Mouse (Mus musculus) limb, embryonic 11.5 days (tissue): ENCODE results near the gene Efhb. TPM values are rescaled to one million over a fixed set of nuclear protein-coding genes. Genes with fewer than 3 reads are reported as not detected.
A peak's percentile ranks its signal among the peaks of the same experiment; 100 is the strongest.

Experiments used
- ATAC-seq: fragments of 200-750 bp; cut with Nextera tagmentation; 2 replicates; pipeline ENCODE4 v1.8.0; 2017; ENCODE audit warnings: low read depth; ENCODE audit not compliant: insufficient number of reproducible peaks, low FRiP score, low TSS enrichment
- DNase-seq: peaks from one replicate; pipeline ENCODE4 v3.0.0-alpha.2; 2015; ENCODE audit warnings: low spot score
- H3K27ac ChIP-seq: fragments of 300-500 bp; sonication (generic); replicated peaks from 2 replicates; pipeline ENCODE4 v1.5.1; 2014; ENCODE audit warnings: low read depth, mild to moderate bottlenecking, low read length
- H3K27me3 ChIP-seq: fragments of 300-500 bp; sonication (generic); 2 replicates; pipeline ENCODE4 v1.6.1; 2014; ENCODE audit warnings: mild to moderate bottlenecking, low read length, mixed read lengths; ENCODE audit not compliant: control insufficient read depth, insufficient read depth
- H3K36me3 ChIP-seq: fragments of 300-500 bp; sonication (generic); 2 replicates; pipeline ENCODE4 v1.6.1; 2014; ENCODE audit warnings: mild to moderate bottlenecking, low read length, moderate library complexity, mixed read lengths; ENCODE audit not compliant: control insufficient read depth, insufficient read depth
- H3K4me1 ChIP-seq: fragments of 300-500 bp; sonication (generic); 2 replicates; pipeline ENCODE4 v1.6.1; 2014; ENCODE audit warnings: low read length, mixed read lengths; ENCODE audit not compliant: control insufficient read depth, insufficient read depth
- H3K4me2 ChIP-seq: fragments of 300-500 bp; sonication (generic); 2 replicates; pipeline ENCODE4 v1.6.1; 2014; ENCODE audit warnings: low read depth, mild to moderate bottlenecking, moderate library complexity; ENCODE audit not compliant: severe bottlenecking
- H3K4me3 ChIP-seq: fragments of 300-500 bp; sonication (generic); 2 replicates; pipeline ENCODE4 v1.5.1; 2014; ENCODE audit warnings: low read depth, low read length
- H3K9ac ChIP-seq: fragments of 300-500 bp; sonication (generic); 2 replicates; pipeline ENCODE4 v1.6.1; 2014; ENCODE audit warnings: mild to moderate bottlenecking, low read length
- H3K9me3 ChIP-seq: fragments of 300-500 bp; sonication (generic); 2 replicates; pipeline ENCODE4 v1.6.1; 2016; ENCODE audit warnings: low read length; ENCODE audit not compliant: control insufficient read depth
- WGBS: fragments of 180-500 bp; shearing (Covaris S2); extraction: QIAGEN DNeasy Blood & Tissue Kit; methylation state at CpG from one replicate; pipeline ENCODE4 v1.1.7; 2014; 5-methylcytosine and 5-hydroxymethylcytosine counted together
- polyA plus RNA-seq: library from polyadenylated mRNA; unstranded; fragments of >200 nt; fragmentation: Nextera tagmentation; extraction: Ambion mirVana; gene quantifications from 2 replicates; pipeline ENCODE4 v1.2.1, GENCODE M21; 2014

Gene Efhb
- polyA plus RNA-seq, 1 experiment from 2014 or later = 0.17 TPM

DNA sequence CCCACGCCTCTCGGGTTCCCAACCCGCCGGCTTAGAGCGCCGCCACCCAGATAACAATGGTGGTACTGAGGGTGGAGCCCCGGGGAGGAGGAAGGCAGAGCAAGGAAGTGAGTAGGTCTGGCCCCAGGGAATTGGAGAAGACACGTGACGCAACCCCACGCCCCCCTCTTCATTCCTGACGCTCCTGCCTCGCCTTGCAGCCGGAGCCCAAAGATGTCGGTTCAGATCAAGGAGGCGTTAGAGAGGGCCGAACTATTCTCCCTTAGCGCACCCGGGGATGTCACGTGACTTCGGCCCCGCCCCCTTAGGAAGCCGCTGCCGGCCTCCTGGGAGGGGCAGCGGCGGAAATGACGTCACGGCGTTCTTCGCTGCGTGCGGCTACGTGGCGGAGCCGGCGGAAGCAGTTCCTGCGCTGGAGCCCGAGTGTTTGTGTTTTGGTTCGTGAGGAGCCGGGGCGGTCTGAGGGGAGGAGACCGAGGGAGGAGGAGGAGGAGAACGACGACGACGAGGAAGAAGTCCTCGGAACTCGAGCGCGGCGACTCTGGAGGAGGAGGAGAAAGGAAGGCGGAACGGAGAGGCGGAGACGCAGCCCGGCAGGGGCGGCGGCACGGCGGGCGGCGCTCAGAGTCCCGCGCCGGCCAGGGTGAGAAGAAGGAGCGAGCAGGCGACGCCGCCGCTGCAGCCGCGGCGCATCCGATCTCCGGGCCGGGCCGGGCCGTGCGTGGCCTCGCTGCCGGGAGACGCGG lies 15.9 kb upstream of the Efhb start, which contains the start of gene Rab5a:
TSS of gene Rab5a (plus strand) at position 377 of the 746 bp plus-strand sequence.
- Histone ChIP-seq H3K4me1 (peaks cover 4% of the 10 kb centered on the region; the same call in 1 of the 2 replicates), H3K4me3 (peak within 1 kb of the TSS; percentile 88), H3K9me3 (no peaks in the 10 kb centered on the region), H3K27ac (peak within 1 kb of the TSS; percentile 95), H3K9ac (peak within 1 kb of the TSS; percentile 90), H3K27me3 (no peaks in the 10 kb centered on the region), H3K36me3 (no peaks in the 10 kb centered on the region), H3K4me2 (peak within 1 kb of the TSS; percentile 64)
- peak; percentile 96 for ATAC-seq
- peak; percentile 98 for DNase-seq
- WGBS = under 1% methylated on average over 56 of the region's 82 CpGs

DNA sequence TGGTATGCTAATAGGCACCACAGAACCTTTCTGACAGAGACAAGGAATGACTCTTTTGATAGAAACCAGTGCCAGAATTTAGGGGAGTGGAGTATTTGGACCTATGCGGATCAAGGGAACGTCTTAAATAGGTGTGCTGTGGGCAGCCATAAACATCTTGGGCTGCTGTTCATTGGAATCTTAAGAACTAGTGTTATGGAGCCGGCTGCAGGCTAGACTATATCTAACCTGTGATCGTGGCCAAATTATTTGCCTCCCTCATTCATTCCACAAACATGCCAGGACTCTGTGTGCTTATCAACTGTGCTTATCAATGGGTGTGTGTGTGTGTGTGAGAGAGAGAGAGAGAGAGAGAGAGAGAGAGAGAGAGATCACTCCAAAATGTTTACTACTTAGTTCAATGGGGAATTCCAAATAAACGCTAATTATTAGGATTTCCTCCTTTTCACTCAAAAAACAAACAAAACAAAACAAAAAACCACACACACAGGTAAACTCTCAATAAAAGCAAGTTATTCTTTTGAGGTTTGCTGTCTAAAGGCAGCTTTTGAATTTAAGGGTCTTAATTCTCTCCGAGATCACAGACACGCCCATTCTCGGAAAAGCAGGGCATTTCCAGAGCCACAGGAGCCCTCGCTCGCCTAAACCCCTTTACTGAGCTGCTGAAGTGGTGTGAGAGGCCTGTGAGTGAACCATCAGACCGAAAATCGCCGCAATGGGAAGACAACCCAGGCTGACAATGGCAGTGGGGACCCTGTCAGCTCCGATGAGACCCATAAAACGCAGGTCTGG lies 15.1 kb upstream of the Efhb start:
- peak overlapping the region; percentile 64 for H3K4me2 ChIP-seq
- peak; percentile 78 for ATAC-seq
- no peaks in the 10 kb centered on the region for H3K36me3 ChIP-seq
- H3K4me3 ChIP-seq = peak overlapping the region; percentile 88
- H3K9me3 ChIP-seq = no peaks in the 10 kb centered on the region
- 7% methylated on average over 15 of the region's 15 CpGs for WGBS
- no peak for DNase-seq
- no peaks in the 10 kb centered on the region for H3K27me3 ChIP-seq
- H3K9ac ChIP-seq = peak overlapping the region; percentile 76
- H3K27ac ChIP-seq = peak overlapping the region; percentile 95
- peaks cover 4% of the 10 kb centered on the region; the same call in 1 of the 2 replicates for H3K4me1 ChIP-seq

DNA sequence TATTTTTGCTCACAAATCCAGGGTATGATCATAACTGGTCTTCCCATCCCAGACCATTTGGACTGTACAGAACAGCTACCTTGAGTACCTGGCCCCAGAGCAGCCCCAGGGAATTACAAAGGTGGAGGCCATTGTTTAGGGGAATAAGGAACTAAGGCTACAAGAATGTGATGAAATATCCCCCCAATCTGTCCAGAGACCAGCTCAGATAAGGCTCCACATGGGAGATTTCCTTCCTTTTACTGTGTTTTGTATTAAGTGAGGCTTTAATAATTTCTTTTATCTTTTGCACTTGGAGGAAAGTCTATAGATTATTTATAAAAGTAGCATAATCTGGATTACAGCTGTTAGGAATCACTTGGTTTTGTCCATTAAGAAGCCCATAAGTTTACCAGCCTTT lies 5.6 kb upstream of the Efhb start:
- no peak overlapping the region for H3K4me3 ChIP-seq
- H3K4me1 ChIP-seq = no peaks in the 10 kb centered on the region
- H3K27ac ChIP-seq = no peak overlapping the region
- no peaks in the 10 kb centered on the region for H3K36me3 ChIP-seq
- H3K9ac ChIP-seq = no peak overlapping the region
- DNase-seq (no peak), ATAC-seq (no peak)
- H3K9me3 ChIP-seq = no peaks in the 10 kb centered on the region
- no peak overlapping the region for H3K4me2 ChIP-seq
- no peaks in the 10 kb centered on the region for H3K27me3 ChIP-seq

DNA sequence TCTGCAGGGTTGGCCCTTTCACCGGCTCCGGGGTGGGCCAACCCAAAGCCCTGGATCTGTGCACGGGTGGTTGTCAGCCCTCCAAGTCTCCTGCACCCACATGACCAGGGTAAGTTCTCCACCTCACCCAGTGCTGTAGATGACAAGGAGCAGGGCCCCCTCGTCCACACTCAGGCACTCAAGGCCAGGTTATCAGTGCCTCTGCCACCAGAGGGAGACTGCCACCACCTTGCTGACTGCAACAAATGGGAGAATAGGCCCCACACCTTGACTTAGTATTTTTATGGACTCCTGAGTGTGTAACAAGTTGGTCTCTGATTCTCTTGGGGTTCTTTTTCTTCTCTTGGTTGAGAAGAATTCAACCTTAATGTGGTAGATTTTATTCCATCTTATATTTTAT lies 2.4 kb upstream of the Efhb start:
- no peak for DNase-seq
- Histone ChIP-seq H3K9me3 (no peaks in the 10 kb centered on the region), H3K4me1 (no peaks in the 10 kb centered on the region), H3K27me3 (no peaks in the 10 kb centered on the region), H3K4me2 (no peak overlapping the region), H3K9ac (no peak overlapping the region), H3K4me3 (no peak overlapping the region), H3K36me3 (no peaks in the 10 kb centered on the region), H3K27ac (no peak overlapping the region)
- 57% methylated on average over 4 of the region's 4 CpGs for WGBS
- ATAC-seq = no peak; the same call in 1 of the 2 replicates

DNA sequence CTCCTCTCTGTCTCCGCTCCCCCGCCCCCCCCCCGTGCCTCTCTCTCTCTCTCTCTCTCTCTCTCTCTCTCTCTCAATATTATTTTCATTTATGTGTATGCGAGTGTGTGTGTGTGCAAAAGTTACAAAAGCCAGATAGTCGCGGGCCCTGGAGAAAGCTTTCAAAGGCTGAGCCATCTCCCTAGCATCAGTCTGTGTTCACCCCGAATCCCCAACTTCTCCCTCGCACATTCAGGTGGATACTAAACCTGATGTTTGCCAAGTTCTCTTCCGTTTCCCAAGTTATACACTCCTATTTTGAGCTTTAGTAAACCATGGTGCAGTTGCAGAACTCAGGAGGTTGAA lies 347 bp upstream of the Efhb start:
- Histone ChIP-seq H3K4me3 (peak overlapping the region; percentile 25), H3K27ac (no peak overlapping the region)
- peak; percentile 32; the same call in 1 of the 2 replicates for ATAC-seq

DNA sequence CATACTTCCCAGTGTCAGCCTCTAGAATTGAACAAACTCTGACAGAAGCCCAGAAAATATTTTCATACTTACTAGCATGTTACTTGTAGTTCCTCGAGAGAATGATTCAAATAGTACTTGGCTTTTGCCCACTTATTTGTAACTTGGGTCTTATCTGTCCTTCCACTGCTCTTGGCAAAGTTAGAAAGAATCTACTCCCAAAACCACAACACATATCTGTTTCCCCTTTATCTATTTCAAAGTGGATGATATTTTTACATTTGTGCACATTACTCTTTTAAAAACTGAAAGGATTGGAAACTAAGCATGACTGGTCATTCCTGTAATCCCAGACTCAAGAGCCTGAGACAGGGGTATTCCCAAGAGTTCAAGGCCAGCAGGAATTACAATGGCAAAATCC lies 6.4 kb downstream of the Efhb start:
- Histone ChIP-seq H3K4me1 (no peaks in the 10 kb centered on the region), H3K9ac (no peak overlapping the region), H3K27me3 (no peaks in the 10 kb centered on the region), H3K9me3 (no peaks in the 10 kb centered on the region), H3K4me3 (no peak overlapping the region), H3K27ac (no peak overlapping the region), H3K36me3 (no peaks in the 10 kb centered on the region), H3K4me2 (no peak overlapping the region)
- no peak for ATAC-seq
- DNase-seq = no peak
- 89% methylated on average over 1 of the region's 1 CpGs for WGBS

More for the DNA sequence above, 347 bp upstream of the Efhb start:
- H3K36me3 ChIP-seq = no peaks in the 10 kb centered on the region
- 38% methylated on average over 6 of the region's 9 CpGs for WGBS
- no peak for DNase-seq
- H3K9me3 ChIP-seq = no peaks in the 10 kb centered on the region
- H3K9ac ChIP-seq = peak overlapping the region; percentile 50
- no peaks in the 10 kb centered on the region for H3K27me3 ChIP-seq
- H3K4me1 ChIP-seq = no peaks in the 10 kb centered on the region
- H3K4me2 ChIP-seq = peak overlapping the region; percentile 32

DNA sequence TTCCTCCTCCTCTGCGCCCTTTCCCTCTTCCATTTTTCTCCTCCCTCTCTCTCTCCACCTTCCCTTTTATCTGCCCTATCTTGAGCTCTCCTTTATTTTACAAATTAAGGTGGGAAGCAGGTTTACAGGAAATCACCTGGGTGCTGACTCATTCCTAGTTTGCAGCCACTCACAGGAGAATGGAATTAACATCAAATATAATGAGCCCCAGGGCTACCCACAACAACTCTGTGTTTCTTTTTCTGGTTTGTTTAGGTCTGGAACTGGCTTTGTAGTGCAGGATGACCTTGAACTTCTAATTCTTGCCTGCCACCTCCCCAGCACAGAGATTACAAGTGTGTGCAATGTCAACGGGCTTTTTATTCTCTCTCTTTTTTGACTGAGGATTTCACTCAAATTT lies 7.0 kb downstream of the Efhb start:
- WGBS = 85% methylated on average over 2 of the region's 2 CpGs
- Histone ChIP-seq H3K4me3 (no peak overlapping the region), H3K27ac (no peak overlapping the region), H3K27me3 (no peaks in the 10 kb centered on the region), H3K9ac (no peak overlapping the region), H3K4me2 (no peak overlapping the region), H3K9me3 (no peaks in the 10 kb centered on the region), H3K36me3 (no peaks in the 10 kb centered on the region), H3K4me1 (no peaks in the 10 kb centered on the region)
- DNase-seq = no peak
- no peak for ATAC-seq

DNA sequence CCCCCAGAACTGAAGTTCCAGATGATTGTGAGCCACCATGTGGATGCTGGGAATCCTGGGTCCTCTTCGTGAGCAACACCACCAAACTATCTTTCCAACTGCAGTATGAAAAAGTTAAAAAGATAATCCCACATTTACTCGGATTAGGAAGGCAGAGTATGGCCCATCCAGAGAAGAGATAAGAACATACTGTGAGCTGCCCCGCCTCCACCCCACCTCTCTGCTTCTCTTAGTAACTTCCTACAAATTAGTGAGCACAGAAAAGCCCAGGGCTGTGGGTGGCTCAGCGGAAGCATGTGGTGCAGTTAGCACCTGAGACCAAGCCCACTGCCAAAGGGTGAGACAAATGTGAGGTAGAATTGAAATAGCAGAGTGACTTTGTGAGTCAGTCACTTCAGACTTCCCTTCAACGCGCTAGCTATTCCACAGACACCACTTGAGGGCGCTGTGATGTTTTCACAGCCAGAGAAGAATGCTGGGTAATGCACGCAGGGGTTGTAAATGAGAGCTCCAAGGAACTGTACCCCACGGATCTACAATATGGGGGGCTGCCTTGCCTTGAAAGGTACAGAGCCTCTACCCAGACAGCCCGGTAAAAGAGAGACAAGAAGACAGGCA lies 60.3 kb downstream of the Efhb start:
- Histone ChIP-seq H3K9me3 (no peaks in the 10 kb centered on the region), H3K4me1 (no peaks in the 10 kb centered on the region), H3K9ac (no peak overlapping the region), H3K27ac (no peak overlapping the region), H3K36me3 (no peaks in the 10 kb centered on the region), H3K4me3 (no peak overlapping the region), H3K4me2 (no peak overlapping the region), H3K27me3 (no peaks in the 10 kb centered on the region)
- DNase-seq = peak; percentile 35
- ATAC-seq = no peak
- 41% methylated on average over 10 of the region's 10 CpGs for WGBS
